Mouse (Mus musculus) ES-Bruce4 (cell line): ENCODE measurements around the gene Antxr1.

Experiments used
- CTCF ChIP-seq: IDR thresholded peaks from one replicate; pipeline ENCODE4 v1.8.1; 2011; ENCODE audit warnings: low read depth, low read length
- EP300 ChIP-seq: IDR thresholded peaks from 2 replicates; pipeline ENCODE4 v1.6.1; 2011; ENCODE audit warnings: low read depth, low read length; ENCODE audit not compliant: insufficient read depth
- POLR2A ChIP-seq: IDR thresholded peaks from one replicate; pipeline ENCODE4 v1.8.1; 2011; ENCODE audit warnings: low read length; ENCODE audit not compliant: insufficient read depth

- TF ChIP-seq EP300 (no peak), POLR2A (no peak), CTCF (no peak)
Measured at GRCm38 (mm10) chr6:87121961-87122360, 213.7 kb downstream of the Antxr1 start.
